Mouse (Mus musculus): Measurements from ENCODE around the gene Areg.

DNA sequence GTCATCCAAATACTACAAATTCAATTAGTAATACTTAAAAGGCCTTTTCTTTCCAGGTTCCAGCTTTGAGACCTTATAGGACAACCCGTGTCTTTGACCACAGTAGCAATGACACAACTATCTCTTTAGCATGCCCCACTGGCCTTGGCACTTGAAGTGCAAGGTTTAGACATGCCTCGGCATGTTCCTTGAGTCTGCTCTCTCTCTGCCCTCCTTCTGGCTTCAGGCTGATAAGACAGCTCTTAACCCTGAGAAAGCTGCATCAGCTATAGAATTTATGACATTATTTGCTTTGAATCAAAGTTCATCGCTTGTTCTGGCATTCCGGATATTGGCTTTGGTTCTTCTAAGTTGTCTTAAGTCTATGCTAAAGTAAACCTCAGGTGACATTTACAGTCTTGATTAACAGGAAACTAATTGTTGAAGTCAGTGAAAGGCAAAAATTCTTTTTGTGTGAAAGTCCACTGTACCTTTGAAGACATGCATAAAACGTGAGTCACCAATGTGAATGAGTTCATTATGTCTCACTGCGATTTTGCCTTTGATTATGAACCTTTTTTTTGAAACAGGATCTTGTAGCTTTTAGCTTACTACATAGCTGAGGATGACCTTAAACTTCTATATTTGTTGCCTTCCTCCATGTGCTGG is 29.3 kb upstream of the Areg start:
- TF ChIP-seq CTCF (IDR thresholded peaks at IDR 0.05; ENCODE audit: borderline replicate concordance, insufficient read depth, low read depth, low read length), result no peak
- TF ChIP-seq POLR2A (IDR thresholded peaks at IDR 0.05; ENCODE audit: borderline replicate concordance, insufficient read depth, low read length), result no peak
